Mouse (Mus musculus) lung, postnatal 14 days (tissue): ENCODE measurements at regions not wholly inside any gene's neighbourhood (a gene's known extent, or its start where the extent isn't known, plus 50 kb on each side); places are given as distances from the start of the nearest gene placed in this dataset.
A peak's percentile ranks its signal among the peaks of the same experiment; 100 is the strongest.

ENCODE experiments used
- DNase-seq: peaks from one replicate; pipeline ENCODE4 v3.0.0; 2021

DNA sequence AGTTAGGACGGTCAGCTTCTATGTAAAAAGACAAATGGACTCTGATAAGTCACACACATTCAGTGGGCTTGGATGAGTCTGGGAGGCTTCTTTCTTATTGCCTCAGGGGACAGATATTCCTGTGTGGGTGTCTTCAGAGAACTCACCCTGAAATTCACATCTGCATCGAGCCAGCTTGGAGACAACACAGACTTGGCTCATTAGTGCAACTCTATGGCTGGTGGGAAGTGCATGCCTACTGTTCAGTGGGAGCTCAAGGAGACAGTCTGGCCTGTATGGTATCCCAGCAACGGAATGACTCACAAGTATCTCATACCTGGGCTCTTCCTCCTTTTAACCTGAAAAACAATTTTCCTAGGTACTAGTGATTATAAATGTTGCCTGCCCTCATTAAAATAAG, 224.6 kb upstream of the Hs6st1 start:
- no peak for DNase-seq

DNA sequence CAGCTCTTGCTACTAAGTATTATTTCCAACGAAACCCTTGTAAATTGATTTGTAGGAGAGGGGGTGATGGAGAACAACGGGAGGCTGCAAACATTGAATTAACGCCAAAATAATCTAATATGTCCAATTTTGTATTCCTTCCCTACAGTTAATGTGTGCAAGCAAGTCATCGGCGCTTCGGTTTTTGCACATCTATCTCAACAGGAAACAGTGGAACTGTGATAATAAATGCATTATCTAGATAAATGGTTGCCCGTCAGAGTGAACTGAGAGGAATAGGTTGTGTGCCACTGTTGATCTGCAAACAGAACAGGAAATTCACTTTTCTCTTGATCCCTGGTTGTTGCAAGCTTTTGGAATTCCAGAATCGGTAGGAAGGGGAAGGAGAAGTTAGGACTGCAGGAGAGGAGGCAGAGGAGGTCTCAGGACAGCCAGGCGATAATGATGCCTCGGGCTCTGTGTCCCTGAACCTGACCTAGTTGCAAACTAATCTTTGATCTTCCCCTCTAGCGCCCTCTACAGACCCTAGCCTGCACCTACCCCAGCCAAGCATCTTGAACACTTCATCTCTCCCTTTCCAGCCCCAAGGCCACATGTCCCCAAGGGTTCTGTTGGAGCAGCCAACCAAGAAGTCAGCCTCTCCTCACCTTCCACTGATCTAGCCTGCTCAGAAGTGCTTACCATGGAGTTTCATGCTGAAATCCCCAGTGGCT, 221.8 kb upstream of the Hs6st1 start:
- DNase-seq, result peak; percentile 26

DNA sequence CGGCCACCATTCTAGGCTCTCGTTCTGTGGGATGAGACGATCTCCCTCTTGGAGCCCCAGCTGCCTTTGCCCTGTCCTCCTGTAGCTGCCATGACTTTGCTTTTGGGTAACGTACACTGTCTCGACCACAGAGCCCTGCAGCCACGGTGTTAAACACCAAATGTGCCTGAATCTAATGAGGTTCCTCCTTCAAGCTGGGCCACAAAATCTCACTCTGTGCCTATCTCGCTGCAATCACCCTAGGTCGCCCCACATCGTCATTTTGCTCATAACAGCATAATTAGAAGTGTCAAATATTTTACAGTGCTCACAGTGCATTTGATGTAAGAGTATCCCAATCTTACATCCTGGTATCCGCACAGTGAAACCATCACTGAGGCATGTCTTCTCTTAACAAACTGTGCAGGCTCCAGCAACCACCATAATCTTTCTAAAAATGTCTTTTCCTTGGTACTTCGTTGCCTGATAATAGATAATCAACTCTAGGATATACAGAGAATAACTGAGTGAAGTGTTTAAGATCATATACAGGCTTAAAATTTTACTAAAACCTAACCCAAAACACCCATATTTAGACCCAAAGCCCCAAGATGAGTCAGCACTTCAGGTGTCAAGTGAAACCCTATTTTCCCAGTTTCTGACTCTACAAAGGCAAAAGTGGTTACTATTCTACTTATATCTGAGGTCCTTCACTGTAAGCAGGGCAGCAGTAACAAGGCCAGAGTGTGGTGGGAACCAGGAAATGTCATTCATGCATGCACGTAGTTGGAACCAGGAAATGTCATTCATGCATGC, 219.8 kb upstream of the Hs6st1 start:
- DNase-seq, result no peak

DNA sequence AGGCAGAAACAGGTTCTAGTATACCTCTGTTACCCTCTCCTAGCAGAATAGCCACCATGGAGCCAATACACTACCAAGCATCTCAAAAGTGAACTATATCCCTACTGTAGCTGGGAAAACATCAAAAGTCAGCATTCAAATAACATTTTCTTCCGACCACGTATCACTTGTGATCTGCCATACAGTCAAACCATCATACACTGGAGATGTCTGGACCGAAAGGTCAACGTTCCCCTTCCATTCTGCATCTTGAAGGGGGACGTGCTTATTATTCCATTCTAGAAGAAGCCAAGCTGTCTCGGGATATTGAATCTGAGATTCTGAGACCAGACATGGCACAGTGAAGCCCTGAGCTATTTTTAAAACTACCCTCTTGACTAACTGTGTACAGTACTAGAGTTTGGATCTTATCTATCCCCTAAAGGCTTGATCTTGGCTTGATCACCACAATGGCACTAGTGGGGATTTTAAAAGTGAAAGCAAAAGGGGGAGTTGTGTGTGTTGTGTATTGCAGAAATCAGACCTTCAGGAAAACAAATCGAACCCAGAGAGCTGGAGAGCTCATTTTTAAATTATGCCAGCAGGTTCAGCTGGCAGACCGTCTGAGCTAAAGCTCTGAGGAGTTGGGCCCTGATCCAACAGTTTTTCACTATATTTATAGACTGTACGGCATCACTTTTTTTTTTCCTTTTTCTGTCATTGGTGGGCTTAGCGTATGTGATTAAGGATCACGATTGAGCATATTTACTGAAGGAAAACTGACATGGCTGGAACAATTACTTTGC, 218.6 kb upstream of the Hs6st1 start:
- no peak for DNase-seq

DNA sequence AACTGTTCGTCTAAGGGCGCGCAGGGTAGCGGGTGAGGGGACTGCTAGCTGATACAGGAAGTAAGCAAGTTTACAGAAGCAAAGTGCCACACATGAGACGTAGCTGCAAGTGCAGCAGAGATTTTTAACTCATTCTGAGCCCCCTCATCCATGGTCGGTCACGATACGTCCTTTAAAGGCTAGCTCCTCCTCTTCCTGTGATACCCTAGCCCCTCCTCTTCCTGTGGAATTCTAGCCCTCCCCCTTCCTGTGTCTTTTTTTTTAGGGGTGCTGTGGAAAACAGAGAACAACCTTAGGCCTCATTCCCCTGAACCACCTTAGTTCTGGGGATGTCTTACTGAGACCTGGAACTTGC, 218.0 kb upstream of the Hs6st1 start:
- DNase-seq, result peak; percentile 18

DNA sequence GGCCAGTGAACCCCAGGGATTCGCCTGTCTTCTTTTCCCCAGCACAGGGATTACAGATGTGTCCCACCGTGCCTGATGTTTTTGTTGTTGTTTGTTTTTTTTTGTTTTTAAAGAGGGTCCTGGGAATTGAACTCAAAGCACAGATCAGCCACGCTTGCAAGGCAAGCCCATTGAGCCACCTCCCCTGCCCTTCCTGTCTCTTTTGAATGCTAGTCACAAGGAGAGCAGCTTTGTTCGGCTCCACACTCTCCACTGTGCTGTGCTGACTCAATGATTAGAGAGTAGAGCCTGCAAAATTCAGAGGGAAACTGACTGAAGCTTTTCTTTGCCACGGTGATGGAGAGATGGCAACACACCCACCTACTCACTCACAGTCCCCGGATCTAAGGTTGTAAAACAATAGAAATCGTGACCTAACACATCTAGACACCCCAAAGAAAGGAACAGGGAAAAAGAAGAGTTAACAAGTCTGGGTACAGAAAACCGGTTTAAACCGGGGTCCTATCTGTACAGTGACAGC, 217.6 kb upstream of the Hs6st1 start:
- no peak for DNase-seq

DNA sequence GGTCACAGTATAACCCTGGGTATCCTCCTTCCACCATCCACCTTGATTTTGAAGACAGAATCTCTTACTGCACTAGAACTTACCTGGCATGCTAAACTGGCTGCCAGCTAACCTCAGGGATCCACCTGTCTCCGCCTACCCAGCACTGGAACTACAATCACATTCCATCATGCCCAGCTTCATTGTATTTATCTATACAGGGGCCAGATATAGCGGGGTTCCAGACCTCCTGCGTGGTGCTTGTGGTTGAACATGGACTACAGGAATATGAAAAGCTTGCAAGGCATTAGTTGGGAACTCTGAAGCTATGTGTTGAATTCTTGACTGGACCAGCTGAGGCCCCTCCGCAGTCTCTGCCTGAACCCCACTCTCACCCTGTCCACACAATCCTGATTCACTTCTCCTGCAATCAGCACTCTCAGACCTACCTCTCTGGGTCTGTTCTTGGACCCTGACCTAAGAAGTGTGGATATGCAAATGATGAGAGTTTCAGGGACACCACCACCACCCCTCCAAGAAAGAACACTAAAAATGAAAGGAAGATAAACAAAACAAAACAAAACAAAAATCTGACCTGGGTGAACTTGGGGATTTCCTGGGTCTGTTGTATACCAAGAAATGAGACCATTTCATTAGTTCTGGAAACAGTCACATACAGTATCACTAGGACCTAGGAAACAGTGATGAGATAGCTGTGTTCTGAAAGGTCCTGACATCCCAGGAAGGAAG, 216.4 kb upstream of the Hs6st1 start:
- no peak for DNase-seq

DNA sequence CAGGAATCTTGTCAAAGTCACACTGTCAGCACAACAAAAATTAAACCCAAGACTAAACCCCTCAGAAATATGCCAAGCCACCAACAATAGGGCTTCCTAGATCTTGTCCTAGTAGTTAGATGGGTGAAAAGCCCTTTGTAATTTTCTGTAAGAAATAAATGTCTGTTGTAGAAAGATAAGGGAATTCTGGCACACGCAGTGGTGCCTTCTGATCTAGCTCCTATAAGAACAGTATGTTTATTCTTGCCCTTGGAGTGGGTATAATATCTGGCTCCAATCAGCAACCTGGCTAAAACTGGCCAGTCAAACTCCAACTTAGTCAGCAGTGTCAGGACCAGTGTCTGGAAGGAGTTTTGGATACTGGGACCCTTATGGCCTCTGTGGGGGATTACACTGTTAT, 215.2 kb upstream of the Hs6st1 start:
- DNase-seq, result no peak

DNA sequence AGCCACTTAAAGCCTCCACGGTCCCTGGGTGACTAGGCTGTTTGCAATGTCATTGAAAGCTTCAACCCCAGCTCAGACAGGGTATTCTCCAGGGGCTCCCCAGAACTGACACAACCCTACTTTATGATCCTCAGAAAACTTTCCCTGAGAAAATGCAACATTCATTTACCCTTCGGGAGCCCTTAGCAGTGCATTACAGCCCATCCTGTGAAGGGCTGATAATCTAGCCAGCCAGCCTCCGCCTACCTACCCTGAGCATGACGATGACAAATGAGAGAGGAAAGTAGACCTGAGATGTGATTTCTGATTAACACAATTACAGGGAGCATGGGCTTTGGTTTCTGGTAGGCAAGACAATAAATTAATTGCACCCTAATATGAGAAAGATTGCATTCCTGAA, 212.6 kb upstream of the Hs6st1 start:
- DNase-seq, result no peak

DNA sequence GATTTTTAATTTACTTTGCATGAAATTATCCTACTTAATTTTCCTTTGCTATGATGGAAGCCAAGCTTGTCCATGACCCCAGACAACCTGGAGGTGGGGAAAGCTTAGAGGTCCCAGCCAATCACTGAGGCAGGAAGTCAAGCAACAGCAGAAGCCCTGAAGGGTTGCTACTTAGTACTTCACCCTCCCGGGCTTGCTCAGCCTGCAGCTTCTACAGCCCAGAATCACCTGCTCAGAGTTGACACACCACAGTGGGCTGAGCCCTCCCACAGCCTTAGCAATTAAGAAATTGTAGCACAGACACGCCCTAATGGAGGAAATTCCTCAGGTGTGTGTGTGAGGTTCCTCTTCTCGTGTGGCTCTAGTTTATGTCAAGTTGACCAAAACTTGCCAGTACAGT, 209.9 kb upstream of the Hs6st1 start:
- DNase-seq, result no peak

DNA sequence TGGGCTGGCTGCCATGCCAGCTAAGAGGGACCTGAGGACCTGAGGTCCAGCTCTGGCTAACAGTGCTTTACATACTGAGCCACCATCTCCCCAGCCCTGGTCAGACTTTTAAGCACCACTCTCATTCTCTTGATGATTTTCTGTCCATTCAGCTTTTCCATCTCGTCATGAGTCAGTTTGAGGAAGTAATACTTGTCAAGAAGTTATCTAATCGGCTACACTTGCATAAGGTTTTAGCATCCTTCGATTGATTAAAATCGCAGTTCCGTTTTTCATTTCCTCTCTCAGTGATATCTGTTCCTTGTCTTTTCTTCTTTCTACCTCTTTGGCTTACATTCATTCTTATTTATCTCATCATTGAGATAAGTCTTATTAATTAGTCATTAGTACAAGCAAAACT, 207.4 kb upstream of the Hs6st1 start:
- no peak for DNase-seq

DNA sequence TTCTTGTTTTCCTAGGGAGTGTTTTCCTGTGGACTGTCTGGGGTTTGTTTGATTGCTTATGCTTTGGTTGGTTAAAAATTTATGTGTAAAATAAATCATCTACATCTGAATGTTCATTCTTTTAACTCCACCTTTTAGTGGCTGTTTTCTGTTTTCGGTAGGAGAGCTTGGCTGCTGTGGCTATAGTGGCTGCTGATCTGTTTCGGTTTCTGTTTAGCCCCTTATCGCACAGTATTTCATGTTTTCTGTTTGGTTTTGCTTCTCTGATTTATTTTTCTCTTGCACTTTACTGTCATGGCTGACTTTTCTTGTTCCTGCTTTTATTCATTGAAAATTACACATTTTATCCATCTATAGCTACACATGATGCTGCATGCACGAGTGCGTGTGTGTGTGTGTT, 206.0 kb upstream of the Hs6st1 start:
- DNase-seq, result no peak

DNA sequence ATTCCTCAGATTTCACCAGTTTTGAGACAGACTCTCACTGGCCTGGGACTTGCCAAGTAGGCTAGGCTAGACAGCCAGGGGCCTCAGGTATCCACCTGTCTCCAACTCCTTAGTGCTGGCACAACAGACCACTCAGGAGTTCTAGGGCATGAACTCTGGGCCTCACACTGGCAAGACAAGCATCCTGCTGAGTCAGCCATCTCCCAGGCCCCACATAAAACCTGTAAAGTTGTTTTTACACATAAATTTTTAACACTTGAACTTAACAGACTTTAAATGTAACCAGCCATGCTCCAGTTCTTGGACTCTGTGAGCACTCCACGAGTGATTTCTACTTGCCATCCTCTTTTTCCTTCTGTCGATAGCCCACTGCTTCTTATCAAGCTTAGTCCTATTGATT, 205.5 kb upstream of the Hs6st1 start:
- no peak for DNase-seq

DNA sequence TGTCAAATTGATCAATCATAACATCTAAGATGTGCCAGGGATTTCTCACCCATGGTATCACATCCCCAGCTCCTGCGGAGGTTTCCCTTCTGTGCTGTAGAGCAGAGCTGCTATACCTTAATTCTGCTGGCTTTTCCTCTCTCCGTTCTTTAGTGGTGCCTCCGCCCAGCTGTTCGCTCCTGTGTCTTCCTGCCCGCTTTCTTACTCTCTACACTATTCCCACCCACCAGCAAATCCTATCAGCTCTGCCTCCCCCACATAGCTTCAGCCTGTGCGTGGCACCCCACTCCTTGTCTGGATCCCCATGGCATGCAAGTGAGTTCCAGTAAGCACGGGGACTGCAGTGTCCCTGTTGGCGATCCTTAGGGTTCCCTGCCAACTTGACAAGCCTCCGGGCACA, 204.0 kb upstream of the Hs6st1 start:
- no peak for DNase-seq

DNA sequence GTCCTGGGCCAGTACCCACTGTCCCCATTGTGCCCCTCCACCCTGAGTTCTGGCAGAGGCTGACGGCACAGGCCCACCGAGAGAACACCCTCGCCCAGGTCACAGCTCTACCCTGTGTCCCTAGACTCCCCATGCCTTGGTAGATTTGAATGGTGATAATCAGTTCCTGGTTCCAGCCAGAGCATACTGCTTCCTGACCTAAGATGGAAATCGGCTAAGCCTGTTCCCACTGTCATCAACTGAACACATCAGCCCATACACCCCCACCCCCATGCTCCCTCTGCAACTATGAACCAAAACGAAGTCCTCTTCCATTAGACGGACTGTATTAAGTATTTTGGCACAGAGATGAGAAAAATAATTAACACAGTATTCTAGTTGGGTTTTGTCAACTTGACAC, 202.9 kb upstream of the Hs6st1 start:
- DNase-seq, result no peak

DNA sequence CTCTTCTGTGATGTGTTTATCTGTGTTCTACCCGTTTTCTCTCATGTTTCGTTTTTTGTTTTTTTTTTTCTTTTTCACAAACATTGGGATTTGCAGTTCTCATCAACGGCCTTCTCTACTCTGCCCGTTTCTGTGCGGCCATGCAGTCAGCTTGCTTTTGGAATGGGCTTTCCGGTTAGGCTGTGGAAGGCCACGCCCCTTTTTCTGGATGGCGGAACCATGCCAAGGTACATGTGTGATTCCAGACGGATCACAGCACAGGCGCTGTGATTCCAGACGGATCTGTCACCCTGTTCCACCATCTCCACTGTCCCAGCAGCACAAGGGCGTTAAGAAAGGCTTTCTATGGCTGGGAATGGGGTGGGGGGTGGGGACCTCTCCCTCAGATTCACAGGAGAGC, 201.6 kb upstream of the Hs6st1 start:
- DNase-seq, result no peak

DNA sequence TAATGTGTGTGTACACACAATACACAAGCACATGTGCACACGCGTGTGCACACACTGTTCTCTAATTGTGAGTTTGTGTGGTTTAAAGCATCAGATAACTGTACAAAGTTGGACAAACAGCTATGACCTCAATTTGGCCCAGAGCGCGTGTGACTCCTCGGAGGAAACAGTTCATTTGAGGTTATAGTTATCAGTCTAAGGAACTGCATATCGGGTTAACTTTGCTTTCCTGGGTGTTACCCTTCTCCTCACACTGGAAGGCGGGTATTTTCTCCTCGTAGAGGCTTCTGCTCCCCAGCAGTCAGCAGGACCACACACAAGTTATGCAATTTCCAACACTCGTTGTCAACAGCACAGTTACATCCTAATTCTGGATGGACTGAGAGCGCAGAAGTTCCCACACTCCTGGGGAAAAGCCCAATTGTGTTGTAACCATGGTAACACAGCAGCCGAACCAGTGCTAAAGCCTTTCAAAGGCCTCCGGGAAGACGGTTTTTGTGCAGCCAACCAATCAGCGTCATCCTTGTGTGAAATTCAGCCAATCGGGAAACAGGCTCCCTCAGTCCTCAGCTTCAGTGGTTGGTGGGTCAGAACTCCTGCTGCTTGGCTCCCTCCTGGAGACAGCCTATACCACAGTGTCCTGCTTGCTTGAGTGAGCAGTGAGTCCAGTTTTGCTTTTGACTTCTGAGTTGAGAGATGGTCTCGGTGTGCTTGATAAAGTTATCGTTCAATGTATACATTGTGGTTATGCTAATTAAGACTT, 198.6 kb upstream of the Hs6st1 start:
- peak; percentile 61 for DNase-seq

DNA sequence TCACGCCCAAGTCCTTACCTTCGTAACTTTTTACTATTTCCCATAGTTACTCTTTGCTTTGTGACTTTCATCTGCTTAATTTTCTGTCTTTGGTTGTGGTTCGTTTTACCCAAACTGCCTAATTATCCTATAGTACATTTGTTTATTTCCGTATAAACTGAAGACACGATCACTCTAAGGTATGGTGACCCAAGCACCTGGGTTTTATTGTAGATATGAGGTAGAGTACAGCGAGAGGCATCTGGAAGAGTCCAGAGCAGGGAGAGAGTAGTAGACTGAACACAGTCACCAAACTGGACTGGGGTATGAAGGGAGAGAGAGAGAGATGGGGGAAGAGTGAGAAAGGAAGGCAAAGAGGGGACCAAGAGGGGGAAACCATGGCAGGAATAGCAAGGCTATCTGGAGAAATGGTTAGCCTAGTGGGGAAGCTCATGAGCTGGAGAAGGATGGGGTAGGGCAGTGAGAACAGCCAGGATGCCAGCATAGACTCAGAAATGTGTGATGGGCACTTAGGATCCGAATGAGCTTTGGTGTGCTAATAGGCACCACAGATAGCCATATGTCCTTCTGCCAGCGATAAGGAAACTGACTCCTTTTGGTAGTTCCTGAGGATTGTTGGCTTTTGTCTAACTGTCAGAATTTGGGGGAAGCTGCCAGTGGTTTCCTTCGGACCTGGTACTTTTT, 197.9 kb upstream of the Hs6st1 start:
- DNase-seq, result no peak

DNA sequence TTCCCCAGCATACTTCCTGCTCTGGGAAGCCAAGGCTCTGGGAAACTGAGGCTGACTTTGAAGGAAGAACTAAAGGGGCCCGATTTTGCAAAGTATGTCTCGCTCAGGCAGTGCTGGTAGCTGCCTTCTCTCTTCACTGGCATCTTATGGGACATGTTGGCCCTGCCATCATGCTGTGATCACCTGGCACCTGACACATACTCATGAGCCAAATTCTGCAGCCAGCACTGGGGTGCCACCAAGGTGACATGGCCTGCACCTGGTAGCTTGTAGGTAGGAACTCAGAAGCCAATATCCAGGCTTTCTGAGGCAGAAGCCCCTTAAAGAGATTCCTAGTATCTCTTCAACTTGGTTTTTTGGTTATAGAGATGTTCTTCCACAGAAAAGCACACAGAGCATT, 195.2 kb upstream of the Hs6st1 start:
- no peak for DNase-seq

DNA sequence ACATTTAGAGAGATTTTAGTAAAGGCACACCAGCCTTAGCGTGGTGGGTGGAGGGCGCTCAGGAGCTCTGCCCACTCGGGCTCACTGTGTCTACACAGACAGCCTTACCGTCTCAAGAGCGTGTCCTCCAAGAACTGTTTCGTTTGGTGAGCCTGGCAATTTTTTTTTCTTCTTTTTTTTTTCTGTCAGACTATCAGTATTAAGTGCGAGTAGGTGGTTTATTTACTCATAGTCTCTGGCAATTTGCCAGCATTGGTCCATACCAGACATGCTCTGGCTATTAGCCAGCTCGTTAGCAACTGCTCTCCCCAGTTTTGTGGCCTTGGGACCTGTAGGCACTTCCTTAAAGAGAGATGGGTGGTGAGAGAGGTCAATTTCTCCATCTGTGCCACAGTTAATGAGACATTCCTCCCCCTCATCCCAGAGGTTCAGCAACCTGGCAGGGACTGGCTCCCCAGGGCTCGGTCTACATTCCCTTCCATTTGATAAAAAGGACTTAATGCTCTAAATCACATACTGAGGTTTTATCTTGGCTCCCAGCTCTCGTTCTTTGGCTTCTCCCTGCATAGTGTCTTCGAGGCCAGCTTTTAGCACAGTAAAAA, 192.9 kb upstream of the Hs6st1 start:
- DNase-seq, result peak; percentile 8

DNA sequence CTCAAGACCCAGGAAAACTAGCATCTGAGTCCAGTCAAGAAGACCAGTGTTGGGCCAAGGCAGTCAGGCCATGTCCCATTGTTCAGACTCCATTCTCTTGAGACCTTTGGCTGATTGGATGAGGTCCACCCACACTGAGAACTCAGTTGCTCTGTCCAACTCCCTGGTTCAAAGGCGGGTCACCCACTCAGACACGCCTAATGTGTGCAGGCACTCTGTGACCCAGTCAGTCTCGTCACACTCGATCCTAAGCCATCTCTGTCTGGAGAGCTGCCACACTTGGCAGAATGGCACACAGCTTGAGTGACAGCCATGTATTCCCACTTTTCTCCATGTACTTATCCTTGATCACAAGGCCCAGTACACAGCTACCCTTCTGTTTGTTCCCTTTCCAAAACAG, 189.8 kb upstream of the Hs6st1 start:
- DNase-seq, result peak; percentile 11
